Mouse (Mus musculus) hindbrain, postnatal 0 days (tissue): ENCODE results near the gene H2-Ab1. TPM values are rescaled to one million over a fixed set of nuclear protein-coding genes. Genes with fewer than 3 reads are reported as not detected.
"Not testable (repeated sequence)": the region's sequence is repeated elsewhere in the genome, so short reads cannot be mapped to it uniquely, and the experiment has no call there.

ENCODE experiments used
- ATAC-seq: fragments of 200-750 bp; cut with Nextera tagmentation; 2 replicates; pipeline ENCODE4 v1.8.0; 2017; ENCODE audit warnings: mild to moderate bottlenecking, moderate TSS enrichment, moderate library complexity
- DNase-seq: peaks from one replicate; pipeline ENCODE4 v3.0.0-alpha.2; 2015; ENCODE audit warnings: low spot score
- H3K27ac ChIP-seq: fragments of 300-500 bp; sonication (generic); 2 replicates; pipeline ENCODE4 v1.5.1; 2014; ENCODE audit warnings: mild to moderate bottlenecking
- H3K27me3 ChIP-seq: fragments of 300-500 bp; sonication (generic); 2 replicates; pipeline ENCODE4 v1.6.1; 2014; ENCODE audit warnings: low read length, mixed read lengths; ENCODE audit not compliant: insufficient read depth
- H3K36me3 ChIP-seq: fragments of 300-500 bp; sonication (generic); 2 replicates; pipeline ENCODE4 v1.6.1; 2014; ENCODE audit warnings: low read length, mixed read lengths; ENCODE audit not compliant: insufficient read depth
- H3K4me1 ChIP-seq: fragments of 300-500 bp; sonication (generic); 2 replicates; pipeline ENCODE4 v1.6.1; 2014; ENCODE audit warnings: antibody characterized with exemption, low read length, mixed read lengths; ENCODE audit not compliant: insufficient read depth
- H3K4me2 ChIP-seq: fragments of 300-500 bp; sonication (generic); 2 replicates; pipeline ENCODE4 v1.6.1; 2014; ENCODE audit warnings: low read depth, mild to moderate bottlenecking, low read length, moderate library complexity, mixed read lengths
- H3K4me3 ChIP-seq: fragments of 300-500 bp; sonication (generic); 2 replicates; pipeline ENCODE4 v1.5.1; 2014; ENCODE audit warnings: low read length
- H3K9ac ChIP-seq: fragments of 300-500 bp; sonication (generic); replicated peaks from 2 replicates; pipeline ENCODE4 v1.6.1; 2014; ENCODE audit warnings: mild to moderate bottlenecking, low read length, moderate library complexity, mixed read lengths
- H3K9me3 ChIP-seq: fragments of 300-500 bp; sonication (generic); 2 replicates; pipeline ENCODE4 v1.6.1; 2016; ENCODE audit warnings: low read length, mixed read lengths
- CTCF ChIP-seq: IDR thresholded peaks from 2 replicates; pipeline ENCODE4 v1.5.1; 2016; ENCODE audit warnings: antibody characterized with exemption, control low read depth, low read depth
- WGBS: fragments of 180-500 bp; shearing (Covaris S2); extraction: QIAGEN DNeasy Blood & Tissue Kit; methylation state at CpG from one replicate; pipeline ENCODE4 v1.1.7; 2014; 5-methylcytosine and 5-hydroxymethylcytosine counted together
- polyA plus RNA-seq: library from polyadenylated mRNA; unstranded; fragments of >200 nt; fragmentation: Nextera tagmentation; extraction: Ambion mirVana; gene quantifications from 2 replicates; pipeline ENCODE4 v1.2.1, GENCODE M21; 2015
- total RNA-seq: library from RNA; depleted of rRNA; stranded (reverse); fragments of >200 nt; gene quantifications from 2 replicates; pipeline ENCODE4 v1.2.3, GENCODE M21; 2014

H2-Ab1 gene
- total and polyA plus RNA-seq, 2 experiments from 2014 or later, result 1.1 to 2.9 TPM

- no peaks in the 10 kb centered on the region for H3K4me1 ChIP-seq
- 97% methylated on average over 3 of the region's 3 CpGs for WGBS
- H3K4me3 ChIP-seq, result no peak overlapping the region
- H3K36me3 ChIP-seq, result no peaks in the 10 kb centered on the region
- no peak for TF ChIP-seq CTCF
- H3K9me3 ChIP-seq, result no peaks in the 10 kb centered on the region
- no peaks in the 10 kb centered on the region for H3K27me3 ChIP-seq
- ATAC-seq (no peak), DNase-seq (no peak)
- H3K9ac ChIP-seq, result no peak overlapping the region
- no peak overlapping the region for H3K27ac ChIP-seq
- H3K4me2 ChIP-seq, result no peak overlapping the region
These were observed 32.7 kb upstream of the H2-Ab1 start for GRCm38 (mm10) chr17:34224816-34225215.

- no peak overlapping the region for H3K4me3 ChIP-seq
- H3K36me3 ChIP-seq, result no peaks in the 10 kb centered on the region
- no peak overlapping the region for H3K27ac ChIP-seq
- no peaks in the 10 kb centered on the region for H3K27me3 ChIP-seq
- no peak overlapping the region for H3K9ac ChIP-seq
- DNase-seq (no peak), ATAC-seq (no peak)
- WGBS, result 95% methylated on average over 8 of the region's 8 CpGs
- TF ChIP-seq CTCF, result no peak
- no peaks in the 10 kb centered on the region for H3K9me3 ChIP-seq
- H3K4me1 ChIP-seq, result no peaks in the 10 kb centered on the region
- H3K4me2 ChIP-seq, result no peak overlapping the region
These were observed 32.1 kb upstream of the H2-Ab1 start for GRCm38 (mm10) chr17:34225426-34225825.

GRCm38 (mm10) chr17:34225911-34226310 lies 31.6 kb upstream of the H2-Ab1 start:
- whole genome bisulfite sequencing, result 98% methylated on average over 13 of the region's 23 CpGs
- not testable (repeated sequence) for DNase-seq, H3K9ac ChIP-seq, H3K4me3 ChIP-seq, H3K36me3 ChIP-seq, ATAC-seq, H3K27ac ChIP-seq, H3K4me1 ChIP-seq, H3K9me3 ChIP-seq, H3K27me3 ChIP-seq, H3K4me2 ChIP-seq

- H3K36me3 ChIP-seq, H3K9me3 ChIP-seq, H3K4me3 ChIP-seq, DNase-seq, H3K4me2 ChIP-seq, ATAC-seq, H3K27me3 ChIP-seq, H3K9ac ChIP-seq, H3K27ac ChIP-seq, H3K4me1 ChIP-seq: not testable (repeated sequence)
- 95% methylated on average over 7 of the region's 9 CpGs for WGBS
These were observed 26.5 kb upstream of the H2-Ab1 start for GRCm38 (mm10) chr17:34230971-34231370.

DNA sequence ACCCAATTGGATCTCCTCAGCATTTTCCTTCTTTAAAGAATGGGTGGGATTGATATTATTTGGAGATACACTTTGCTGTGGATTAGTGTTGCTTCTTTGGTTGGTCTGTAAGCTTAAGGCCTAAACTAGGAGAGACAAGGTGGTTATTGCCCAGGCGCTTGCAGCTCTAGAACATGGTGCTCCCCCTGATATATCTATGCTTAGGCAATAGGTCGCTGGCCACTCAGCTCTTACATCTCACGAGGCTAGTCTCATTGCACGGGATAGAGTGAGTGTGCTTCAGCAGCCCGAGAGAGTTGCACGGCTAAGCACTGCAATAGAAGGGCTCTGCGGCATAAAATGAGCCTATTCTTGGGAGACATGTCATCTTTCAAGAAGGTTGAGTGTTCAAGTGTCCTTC lies 25.5 kb upstream of the H2-Ab1 start:
- not testable (repeated sequence) for H3K27me3 ChIP-seq, H3K27ac ChIP-seq, H3K4me2 ChIP-seq, H3K4me3 ChIP-seq, H3K4me1 ChIP-seq, H3K36me3 ChIP-seq, H3K9me3 ChIP-seq, ATAC-seq, DNase-seq, H3K9ac ChIP-seq
- 100% methylated on average over 3 of the region's 7 CpGs for WGBS

DNA sequence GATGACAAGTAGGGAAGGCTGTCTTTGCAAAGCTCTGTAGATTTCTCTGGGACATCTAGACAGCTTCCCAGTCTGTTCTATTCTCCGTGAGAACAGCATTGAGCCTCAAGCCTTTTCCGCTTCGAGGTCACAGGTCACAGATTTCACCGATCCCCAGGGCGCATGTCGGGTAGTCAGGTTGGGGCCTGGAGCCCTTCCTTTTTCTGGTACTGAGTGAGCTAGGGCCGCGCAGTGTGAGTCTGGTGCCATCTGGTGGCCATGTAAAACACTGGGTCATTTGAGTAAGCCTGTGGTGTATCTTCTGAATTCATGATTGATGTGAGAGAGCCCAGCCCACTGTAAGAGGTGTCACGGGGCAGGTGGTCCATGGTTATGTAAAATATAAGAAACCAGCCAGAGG lies 22.6 kb upstream of the H2-Ab1 start:
- ATAC-seq, result peak; percentile 77; the same call in 1 of the 2 replicates
- no peaks in the 10 kb centered on the region for H3K9me3 ChIP-seq
- WGBS, result 43% methylated on average over 9 of the region's 9 CpGs
- no peak overlapping the region for H3K27ac ChIP-seq
- no peak overlapping the region for H3K4me3 ChIP-seq
- H3K4me2 ChIP-seq, result no peak overlapping the region
- peak; percentile 73 for DNase-seq
- H3K36me3 ChIP-seq, result no peaks in the 10 kb centered on the region
- H3K9ac ChIP-seq, result no peak overlapping the region
- H3K27me3 ChIP-seq, result no peaks in the 10 kb centered on the region
- peak; percentile 89 for TF ChIP-seq CTCF
- H3K4me1 ChIP-seq, result no peaks in the 10 kb centered on the region

DNA sequence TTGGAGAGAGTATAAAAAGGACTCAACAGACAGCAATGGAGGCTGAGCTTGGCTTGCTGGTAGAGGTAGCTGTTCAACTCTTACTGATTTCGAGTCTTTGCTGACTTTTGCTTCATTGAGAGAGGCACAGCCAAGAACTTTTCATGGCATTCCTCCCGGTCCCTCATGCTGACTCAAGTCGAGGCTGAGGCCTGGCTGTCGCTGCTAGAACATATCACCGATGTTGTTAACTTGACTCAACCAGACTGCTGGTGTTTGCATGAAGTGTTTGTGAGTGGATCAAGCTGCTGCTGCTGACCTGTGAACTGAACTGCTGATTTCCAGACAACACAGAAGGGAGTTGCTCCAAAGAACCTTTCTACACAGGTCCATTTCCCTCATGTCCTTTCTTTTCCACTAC lies 20.8 kb upstream of the H2-Ab1 start:
- H3K36me3 ChIP-seq, result no peaks in the 10 kb centered on the region
- no peak overlapping the region for H3K9ac ChIP-seq
- 82% methylated on average over 5 of the region's 5 CpGs for WGBS
- H3K27ac ChIP-seq, result no peak overlapping the region
- H3K4me3 ChIP-seq, result no peak overlapping the region
- no peak for TF ChIP-seq CTCF
- no peaks in the 10 kb centered on the region for H3K4me1 ChIP-seq
- H3K27me3 ChIP-seq, result no peaks in the 10 kb centered on the region
- no peak for DNase-seq
- H3K9me3 ChIP-seq, result peaks cover 2% of the 10 kb centered on the region; the same call in 1 of the 2 replicates
- ATAC-seq, result no peak
- H3K4me2 ChIP-seq, result no peak overlapping the region
